Comparison of ENCODE assay signal across 19 mouse cellular contexts in genomic region chr9:118662476-118662875, GRCm38 (mm10). TPM values are rescaled to one million over a fixed set of nuclear protein-coding genes. Genes with fewer than 3 reads are reported as not detected.
A peak's percentile ranks its signal among the peaks of the same experiment; 100 is the strongest.
DNase-seq lines count a peak whose midpoint lies in the region; ATAC-seq and TF ChIP-seq lines count a peak whose summit lies in the region.
"Had no signal": no experiment of that assay in that cellular context is flagged by ENCODE, and none has a peak within 500 bp of the region (broad histone marks: within the 10 kb centered on the region; RNA-seq: fewer than 3 reads in every experiment).

No protein-coding gene starts in this region.

- no peaks in the 10 kb centered on the region for H3K79me2 ChIP-seq in CH12.LX (replicated peaks; ENCODE audit: control insufficient read depth, extremely low read depth, insufficient read depth, poor library complexity, severe bottlenecking)

- TF ChIP-seq CTCF in CH12.LX (conservative IDR thresholded peaks at IDR 0.05 in 1 of 2, IDR thresholded peaks at IDR 0.05 in 1 of 2; ENCODE audit: low read depth in 2 of 2, low read length in 2 of 2): no peak
- no peak for TF ChIP-seq CTCF in bone marrow, adult 2 months (IDR thresholded peaks at IDR 0.05; ENCODE audit: control insufficient read depth, insufficient read depth, low read length)
- no peak for TF ChIP-seq CTCF in left cerebral cortex, adult 2 months (IDR thresholded peaks at IDR 0.05)

- no peak for TF ChIP-seq POLR2A in CH12.LX (IDR thresholded peaks at IDR 0.05; ENCODE audit: low read depth, low read length)
- no peak for TF ChIP-seq POLR2A in bone marrow, adult 2 months (IDR thresholded peaks at IDR 0.05; ENCODE audit: borderline replicate concordance, control insufficient read depth, low read depth, low read length)

- H3K9me3 ChIP-seq in CH12.LX (replicated peaks; ENCODE audit: low read length): peaks cover 3% of the 10 kb centered on the region
- H3K9me3 ChIP-seq in midbrain, embryonic 10.5 days (replicated peaks): no peaks in the 10 kb centered on the region
- peaks cover 4% of the 10 kb centered on the region for H3K9me3 ChIP-seq in hindbrain, embryonic 16.5 days (ENCODE audit: control insufficient read depth, low read length)
- H3K9me3 ChIP-seq: heart, embryonic 15.5 days; hindbrain, embryonic 12.5 days; kidney, embryonic 15.5 days; stomach, embryonic 15.5 days had no signal

- H3K36me3 ChIP-seq in CH12.LX (replicated peaks in 1 of 2; ENCODE audit: control insufficient read depth in 1 of 2, insufficient read depth in 1 of 2, low read length in 1 of 2): no peaks in the 10 kb centered on the region
- H3K36me3 ChIP-seq in midbrain, embryonic 10.5 days: peaks cover 2% of the 10 kb centered on the region; the same call in 1 of the 2 replicates
- H3K36me3 ChIP-seq in hindbrain, embryonic 16.5 days (ENCODE audit: control insufficient read depth, insufficient read depth, low read length): no peaks in the 10 kb centered on the region
- H3K36me3 ChIP-seq: hindbrain, embryonic 12.5 days; midbrain, embryonic 13.5 days had no signal

- H3K9ac ChIP-seq in CH12.LX (ENCODE audit: insufficient read depth, low read depth): no peak overlapping the region
- H3K9ac ChIP-seq in hindbrain, embryonic 16.5 days (ENCODE audit: low read depth, low read length): no peak overlapping the region
- H3K9ac ChIP-seq: forebrain, embryonic 13.5 days; heart, embryonic 15.5 days; hindbrain, embryonic 12.5 days; kidney, embryonic 15.5 days; midbrain, embryonic 13.5 days; stomach, embryonic 15.5 days had no signal

- H3K4me1 ChIP-seq in CH12.LX (ENCODE audit: control insufficient read depth in 1 of 2, insufficient read depth in 2 of 2): peaks cover 2 to 18% of the 10 kb centered on the region in 2 experiments; a peak in 2 of 4 replicates
- H3K4me1 ChIP-seq in bone marrow, adult 2 months (ENCODE audit: control insufficient read depth, insufficient read depth, low read length): peaks cover 6% of the 10 kb centered on the region; the same call in 1 of the 2 replicates
- no peaks in the 10 kb centered on the region for H3K4me1 ChIP-seq in midbrain, embryonic 10.5 days
- H3K4me1 ChIP-seq in hindbrain, embryonic 16.5 days (ENCODE audit: control insufficient read depth, insufficient read depth, low read depth, low read length): no peaks in the 10 kb centered on the region
- H3K4me1 ChIP-seq: forebrain, embryonic 13.5 days; heart, embryonic 15.5 days; midbrain, embryonic 13.5 days; stomach, embryonic 15.5 days had no signal

- ATAC-seq in hindbrain, embryonic 16.5 days: no peak
- ATAC-seq: forebrain, embryonic 13.5 days; midbrain, embryonic 13.5 days had no signal

- peak overlapping the region; percentile 51; the same call in 1 of the 2 replicates for H3K4me2 ChIP-seq in CH12.LX (ENCODE audit: insufficient read depth, low read depth, poor library complexity, severe bottlenecking)
- no peak overlapping the region for H3K4me2 ChIP-seq in hindbrain, embryonic 16.5 days (ENCODE audit: low read length)
- H3K4me2 ChIP-seq: forebrain, embryonic 13.5 days; heart, embryonic 15.5 days; hindbrain, embryonic 12.5 days; kidney, embryonic 15.5 days; midbrain, embryonic 13.5 days; stomach, embryonic 15.5 days had no signal

- WGBS in bone marrow, adult 2 months: 59% methylated on average over 10 of the region's 10 CpGs
- 95% methylated on average over 10 of the region's 10 CpGs for WGBS in midbrain, embryonic 10.5 days
- WGBS in hindbrain, embryonic 16.5 days: 93% methylated on average over 10 of the region's 10 CpGs

- no peak overlapping the region for H3K4me3 ChIP-seq in CH12.LX (replicated peaks in 1 of 3; ENCODE audit: low read depth in 2 of 3, low read length in 2 of 3, poor library complexity in 1 of 3)
- no peak overlapping the region for H3K4me3 ChIP-seq in bone marrow, adult 2 months (replicated peaks; ENCODE audit: control insufficient read depth, low read depth, low read length)
- no peak overlapping the region for H3K4me3 ChIP-seq in left cerebral cortex, adult 2 months
- no peak overlapping the region for H3K4me3 ChIP-seq in midbrain, embryonic 10.5 days
- H3K4me3 ChIP-seq in hindbrain, embryonic 16.5 days (ENCODE audit: low read length): no peak overlapping the region
- H3K4me3 ChIP-seq: forebrain, embryonic 13.5 days; heart, embryonic 15.5 days; hindbrain, embryonic 12.5 days; kidney, embryonic 15.5 days; midbrain, embryonic 13.5 days; stomach, embryonic 15.5 days had no signal

- TF ChIP-seq RAD21 in CH12.LX (IDR thresholded peaks at IDR 0.05; ENCODE audit: low read depth, low read length): no peak

- H3K27me3 ChIP-seq in CH12.LX (replicated peaks): no peaks in the 10 kb centered on the region
- no peaks in the 10 kb centered on the region for H3K27me3 ChIP-seq in midbrain, embryonic 10.5 days (ENCODE audit: low read depth, poor library complexity, severe bottlenecking)
- no peaks in the 10 kb centered on the region for H3K27me3 ChIP-seq in hindbrain, embryonic 16.5 days (replicated peaks; ENCODE audit: control insufficient read depth, insufficient read depth, low read length)
- H3K27me3 ChIP-seq: forebrain, embryonic 13.5 days; heart, embryonic 15.5 days; hindbrain, embryonic 12.5 days; kidney, embryonic 15.5 days; midbrain, embryonic 13.5 days; stomach, embryonic 15.5 days had no signal

- dilution Hi-C loops in CH12.LX (cut with MboI; ENCODE audit: extremely low pct_ligation_motif_present, extremely low pct_unique_long_range_greater_than_20kb, low sequenced_read_pairs): no loop called here

- in situ Hi-C loops in CH12.LX (cut with MboI; ENCODE audit: low pct_ligation_motif_present, low pct_unique_long_range_greater_than_20kb, low sequenced_read_pairs): no loop called here

- DNase-seq in kidney, postnatal 25 days: peak; percentile 31 to 46
- DNase-seq in kidney, postnatal 10 days: no peak
- DNase-seq in 416B (ENCODE audit: low read depth) (peak; percentile 45), CH12.LX (ENCODE audit: extremely low read depth) (no peak)
- no peak for DNase-seq in left cerebral cortex, adult 2 months (ENCODE audit: extremely low spot score in 1 of 2, low spot score in 2 of 2)
- DNase-seq in midbrain, embryonic 10.5 days (ENCODE audit: low spot score): no peak
- DNase-seq: cerebellum, adult 9-10 months; embryo, embryonic 11 days; left cerebral cortex, postnatal 4 days; lung, adult 2 months; lung, postnatal 4 days had no signal

- intact Hi-C loops in left cerebral cortex, adult 2 months (cut with DNase I): no loop called here

- H3K27ac ChIP-seq in CH12.LX (ENCODE audit: insufficient read depth, low read depth): no peak overlapping the region
- peak overlapping the region; percentile 18; the same call in 1 of the 2 replicates for H3K27ac ChIP-seq in bone marrow, adult 2 months (ENCODE audit: control insufficient read depth, insufficient read depth, low read depth, low read length, poor library complexity)
- H3K27ac ChIP-seq in left cerebral cortex, adult 2 months: no peak overlapping the region
- no peak overlapping the region for H3K27ac ChIP-seq in midbrain, embryonic 10.5 days (replicated peaks)
- no peak overlapping the region for H3K27ac ChIP-seq in hindbrain, embryonic 16.5 days (ENCODE audit: low read depth, low read length)
- H3K27ac ChIP-seq: forebrain, embryonic 13.5 days; heart, embryonic 15.5 days; hindbrain, embryonic 12.5 days; kidney, embryonic 15.5 days; midbrain, embryonic 13.5 days; stomach, embryonic 15.5 days had no signal

- no peak for TF ChIP-seq EP300 in CH12.LX (IDR thresholded peaks at IDR 0.05; ENCODE audit: low read length)

TF ChIP-seq in CH12.LX, 34 proteins besides CTCF, POLR2A, EP300 and RAD21:
- no peak for TF ChIP-seq UBTF (IDR thresholded peaks at IDR 0.05; ENCODE audit: low read depth, low read length)
- no peak for TF ChIP-seq ETS1 (conservative IDR thresholded peaks at IDR 0.05; ENCODE audit: low read depth, low read length)
- TF ChIP-seq GABPA (IDR thresholded peaks at IDR 0.05; ENCODE audit: insufficient replicate concordance, low read depth, low read length): no peak

RNA-seq across cellular contexts. Expression of gene Itga9, which starts 56.0 kb away (rescaled TPM):
- total RNA-seq in CH12.LX (2012; rRNA removed): not detected in 2 replicates
- total RNA-seq in CH12.LX (2014; rRNA removed): not detected in 2 replicates
- 0.19 TPM in 1 of 2 replicates, not detected in the other for polyA plus RNA-seq in CH12.LX (2012; ENCODE audit: insufficient read length, low read depth)
- polyA plus RNA-seq in bone marrow, adult 2 months (2011; ENCODE audit: insufficient read depth, insufficient read length, low replicate concordance, missing spikeins): 3.3 and 12.0 TPM in 2 replicates
- 1 to 10 TPM; 8.2 to 8.3 TPM for total RNA-seq in left cerebral cortex, adult 2 months (2021)
- 4.0 and 5.2 TPM in 2 replicates for polyA plus RNA-seq in midbrain, embryonic 10.5 days (2016; fragmentation: Nextera tagmentation; extraction: Ambion mirVana)
- polyA plus RNA-seq in hindbrain, embryonic 16.5 days (2015; fragmentation: Nextera tagmentation; extraction: Ambion mirVana): 0.74 and 0.91 TPM in 2 replicates

Comparison
In these comparisons a context has a peak if more than half of its experiments do, and no peak if none do; other contexts are left out.
1. DNase-seq: peak in kidney, postnatal 25 days (2 of 2) and 416B (single experiment); none in kidney, postnatal 10 days (single experiment), CH12.LX (single experiment), left cerebral cortex, adult 2 months (0 of 2) and midbrain, embryonic 10.5 days (single experiment).